Mouse (Mus musculus): ENCODE results near the gene Pgpep1l. TPM values are rescaled to one million over a fixed set of nuclear protein-coding genes. Genes with fewer than 3 reads are reported as not detected.

Gene Pgpep1l
- polyA plus RNA-seq, 3 experiments from 2014 or later: 0.98 to 6.9 (median 4.2) TPM

- ATAC-seq: peak; percentile 27
Measured at GRCm38 (mm10) chr7:68282304-68283132, 18.5 kb upstream of the Pgpep1l start.

GRCm38 (mm10) chr7:68281341-68281740, 17.3 kb upstream of the Pgpep1l start:
- ATAC-seq: peak; percentile 30

DNA sequence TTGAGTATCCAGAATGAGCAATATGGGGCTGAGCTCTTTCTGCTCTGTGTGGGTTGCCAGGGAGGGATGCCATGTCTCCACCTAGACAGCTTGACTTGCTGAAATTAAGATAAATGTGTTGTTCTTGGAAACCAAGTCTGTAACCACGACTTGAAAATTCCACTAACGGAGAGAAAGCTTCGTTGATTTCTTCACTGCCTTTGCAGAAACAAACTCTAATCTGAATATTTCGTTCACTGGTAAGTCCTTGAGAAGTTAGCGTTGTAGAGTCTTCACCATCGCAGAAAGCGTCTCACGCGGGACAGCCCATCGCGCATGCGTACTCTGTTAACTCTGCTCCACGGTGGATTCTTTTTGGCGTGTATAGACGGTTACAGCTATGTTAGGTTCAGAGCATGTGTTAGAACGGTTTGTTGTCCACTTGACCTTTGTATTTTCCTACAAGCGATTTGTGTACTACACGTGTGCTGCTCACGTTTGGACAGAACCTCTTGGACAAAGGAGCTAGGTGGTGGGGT, 16.4 kb upstream of the Pgpep1l start:
- no peak for ATAC-seq

DNA sequence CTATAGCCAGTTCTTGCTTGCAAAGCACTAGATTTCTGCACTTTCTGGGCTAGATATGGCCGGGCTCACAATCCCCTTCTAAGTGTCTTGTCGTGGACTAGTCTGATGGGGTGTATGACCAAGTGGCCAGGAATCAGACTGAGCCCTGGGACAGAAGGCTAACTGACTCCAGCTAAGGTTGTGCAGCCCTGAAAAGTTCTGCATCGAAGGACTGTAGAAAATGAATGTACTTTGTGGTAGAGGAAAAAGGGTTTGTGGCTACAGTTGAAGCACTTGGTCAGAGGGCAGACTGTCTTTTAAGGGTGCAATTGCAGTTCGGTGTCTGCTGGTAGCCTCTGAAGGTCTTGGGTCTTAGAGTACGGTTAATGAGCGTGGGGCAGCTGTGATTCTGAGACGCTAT, 15.4 kb upstream of the Pgpep1l start:
- no peak for ATAC-seq

GRCm38 (mm10) chr7:68278908-68279307, 14.9 kb upstream of the Pgpep1l start:
- ATAC-seq: peak; percentile 7

DNA sequence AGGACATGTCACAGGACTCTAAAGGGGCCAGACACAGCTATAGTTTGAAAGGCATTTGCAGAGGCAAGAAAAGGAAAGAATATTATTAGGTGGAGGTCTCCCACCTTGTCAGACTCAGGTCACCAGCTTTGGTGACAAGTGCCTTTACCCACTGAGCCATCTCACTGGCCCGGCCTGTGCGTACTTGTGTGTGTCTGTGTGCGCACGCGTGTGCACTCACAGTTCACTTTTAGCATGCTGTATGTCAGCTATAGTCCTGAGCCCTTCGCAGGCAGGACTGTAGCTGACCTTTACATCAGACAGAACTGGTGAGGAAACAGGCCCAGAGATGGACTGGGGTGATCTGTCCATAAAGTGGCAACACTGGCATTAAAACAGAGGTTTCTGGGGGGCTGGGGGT, 14.4 kb upstream of the Pgpep1l start:
- ATAC-seq: no peak

- ATAC-seq: no peak
Measured at GRCm38 (mm10) chr7:68277897-68278270, 13.9 kb upstream of the Pgpep1l start.

DNA sequence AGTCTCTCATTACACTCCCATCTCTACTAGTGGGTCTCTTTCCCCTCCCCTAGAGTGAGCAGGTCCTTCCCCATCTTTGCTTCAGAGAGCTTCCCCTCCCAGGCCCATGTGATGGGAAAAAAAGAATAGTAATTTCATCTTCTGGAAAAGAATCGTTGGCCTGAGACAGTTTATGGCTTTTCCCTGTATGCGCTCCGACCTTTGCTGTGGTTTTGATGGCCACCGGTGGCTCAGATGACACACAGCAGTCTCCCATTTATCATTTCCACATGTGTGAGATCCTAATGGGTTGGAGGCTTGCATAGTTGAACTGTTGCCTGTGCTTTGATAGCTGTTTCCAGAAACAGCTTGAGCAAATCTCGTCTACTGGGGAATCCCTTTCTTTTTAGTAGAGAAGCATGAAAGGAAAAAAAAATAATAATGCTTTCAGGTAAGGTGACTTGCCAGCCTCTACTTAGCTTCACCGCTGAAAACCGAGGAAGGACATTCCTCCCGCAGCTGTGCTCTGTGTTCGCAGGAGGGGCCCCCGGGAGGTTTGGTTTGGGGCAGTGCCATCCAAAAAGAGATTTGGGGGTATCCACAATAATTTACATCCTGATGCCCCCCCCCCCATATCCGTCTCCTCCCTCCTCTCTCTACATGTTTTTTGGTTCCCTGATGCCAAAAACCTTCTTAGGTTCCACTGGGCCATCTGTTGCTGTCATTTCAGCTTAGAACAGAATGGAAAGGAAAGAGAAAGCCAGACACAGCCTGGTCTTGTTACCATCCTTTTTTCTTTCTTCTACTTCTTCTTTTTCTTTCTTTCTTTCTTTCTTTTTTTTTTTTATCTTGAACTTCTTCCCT, 13.2 kb upstream of the Pgpep1l start:
- no peak for ATAC-seq

- peak; percentile 59 for ATAC-seq
Measured at GRCm38 (mm10) chr7:68275838-68276731, 12.1 kb upstream of the Pgpep1l start.

DNA sequence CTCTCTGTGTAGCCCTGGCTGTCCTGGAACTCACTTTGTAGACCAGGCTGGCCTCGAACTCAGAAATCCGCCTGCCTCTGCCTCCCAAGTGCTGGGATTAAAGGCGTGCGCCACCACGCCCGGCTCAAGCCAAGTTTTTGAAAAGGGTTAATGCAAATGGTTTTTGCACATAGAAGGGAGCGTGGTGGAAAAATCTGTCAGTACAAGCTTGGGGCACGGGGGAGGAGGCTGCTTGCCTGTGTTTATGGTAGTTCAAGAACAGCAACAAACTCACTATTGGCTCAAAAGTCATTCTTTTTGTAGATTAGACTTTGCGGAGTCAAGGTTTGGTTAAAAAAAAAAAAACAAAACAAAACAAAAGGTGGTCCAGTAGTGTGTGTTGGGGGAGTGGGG, 11.4 kb upstream of the Pgpep1l start:
- peak; percentile 35 for ATAC-seq

- peak; percentile 6 for ATAC-seq
Measured at GRCm38 (mm10) chr7:68274951-68275350, 10.9 kb upstream of the Pgpep1l start.

- no peak for ATAC-seq
Measured at GRCm38 (mm10) chr7:68274218-68274617, 10.2 kb upstream of the Pgpep1l start.

DNA sequence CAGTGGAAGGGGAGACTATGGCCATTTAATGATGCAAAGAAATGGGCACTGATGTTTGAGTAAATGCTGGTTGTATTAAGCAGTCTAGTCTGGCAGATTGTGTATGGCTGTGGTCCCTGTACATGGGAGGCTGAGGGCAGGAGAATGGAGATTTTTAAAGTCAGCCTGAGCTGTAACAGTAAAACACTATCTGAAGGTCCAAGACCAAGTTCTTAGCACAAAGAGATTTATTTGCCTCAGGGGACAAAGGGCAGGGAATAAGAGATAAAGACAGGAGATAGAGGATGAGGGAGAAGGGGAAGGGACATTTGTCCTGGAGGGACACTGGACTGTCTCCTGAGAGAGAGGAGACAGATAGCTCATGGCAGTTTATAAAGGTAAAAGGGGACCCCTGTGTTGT, 9.5 kb upstream of the Pgpep1l start, which contains the start of gene Fam169b:
Gene Fam169b, plus strand, starts transcription at position 325 of the 400 bp plus-strand sequence.
- ATAC-seq: no peak

- ATAC-seq: no peak
Measured at GRCm38 (mm10) chr7:68272607-68273006, 8.6 kb upstream of the Pgpep1l start.

DNA sequence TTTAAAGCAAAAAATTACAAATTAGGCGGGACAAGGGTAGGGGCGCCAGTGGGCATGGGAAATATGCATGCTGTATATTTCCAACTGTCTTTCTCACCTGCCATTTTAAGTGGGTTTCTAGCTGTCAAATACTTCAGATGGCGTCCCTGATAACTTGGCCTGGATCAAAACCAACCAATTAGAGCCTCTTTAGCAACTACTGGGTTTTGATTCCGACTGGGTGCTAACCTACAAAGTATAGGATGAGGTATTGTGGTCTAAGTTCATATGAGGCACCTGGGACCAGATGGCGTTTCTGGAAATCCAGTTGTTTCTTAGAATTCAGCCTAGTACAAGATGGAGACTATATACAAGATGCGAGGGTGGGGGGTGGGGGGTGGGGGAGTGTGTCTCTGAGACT, 7.8 kb upstream of the Pgpep1l start:
- no peak for ATAC-seq

DNA sequence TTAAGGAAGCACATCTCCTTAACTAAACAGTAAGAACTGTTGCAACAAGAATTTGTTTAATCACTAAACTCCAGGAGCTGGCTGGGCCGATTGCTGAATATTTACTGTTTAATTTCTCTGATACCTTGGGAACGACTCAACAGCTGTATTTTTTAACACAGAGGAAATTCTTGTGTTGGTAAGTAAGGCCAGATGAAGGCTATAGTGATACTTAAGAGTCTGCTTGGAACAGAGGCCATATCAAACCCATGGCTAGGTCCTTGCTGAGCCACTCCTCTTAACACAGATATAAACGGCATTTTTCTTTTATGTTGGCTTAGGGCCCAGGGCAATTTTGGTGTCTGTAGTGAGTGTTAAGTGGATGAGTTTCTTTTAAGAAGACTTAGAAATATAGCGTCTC, 6.5 kb upstream of the Pgpep1l start:
- no peak for ATAC-seq

DNA sequence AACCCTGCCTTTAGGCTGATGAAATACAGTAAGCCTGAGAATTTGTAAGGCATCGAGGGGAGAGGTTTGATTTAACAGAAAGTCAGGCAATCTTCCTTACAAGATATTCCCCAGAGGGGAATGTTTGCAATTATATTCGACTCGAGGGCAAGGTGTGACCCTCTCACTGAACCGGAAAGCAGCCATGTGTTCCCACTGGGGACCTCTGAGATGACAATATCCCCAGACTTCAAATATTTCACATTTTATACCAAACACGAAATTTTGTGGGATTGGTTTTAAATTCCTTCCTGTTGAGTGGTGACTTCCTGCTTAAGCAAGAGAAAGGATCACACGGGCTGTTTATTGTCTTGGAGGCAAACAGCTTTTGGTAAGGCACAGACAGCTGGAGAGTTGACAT, 2.7 kb upstream of the Pgpep1l start:
- ATAC-seq: no peak

- ATAC-seq: no peak
Measured at GRCm38 (mm10) chr7:68265391-68265790, 1.4 kb upstream of the Pgpep1l start.

GRCm38 (mm10) chr7:68264531-68264930, 498 bp upstream of the Pgpep1l start:
- ATAC-seq: peak; percentile 85

DNA sequence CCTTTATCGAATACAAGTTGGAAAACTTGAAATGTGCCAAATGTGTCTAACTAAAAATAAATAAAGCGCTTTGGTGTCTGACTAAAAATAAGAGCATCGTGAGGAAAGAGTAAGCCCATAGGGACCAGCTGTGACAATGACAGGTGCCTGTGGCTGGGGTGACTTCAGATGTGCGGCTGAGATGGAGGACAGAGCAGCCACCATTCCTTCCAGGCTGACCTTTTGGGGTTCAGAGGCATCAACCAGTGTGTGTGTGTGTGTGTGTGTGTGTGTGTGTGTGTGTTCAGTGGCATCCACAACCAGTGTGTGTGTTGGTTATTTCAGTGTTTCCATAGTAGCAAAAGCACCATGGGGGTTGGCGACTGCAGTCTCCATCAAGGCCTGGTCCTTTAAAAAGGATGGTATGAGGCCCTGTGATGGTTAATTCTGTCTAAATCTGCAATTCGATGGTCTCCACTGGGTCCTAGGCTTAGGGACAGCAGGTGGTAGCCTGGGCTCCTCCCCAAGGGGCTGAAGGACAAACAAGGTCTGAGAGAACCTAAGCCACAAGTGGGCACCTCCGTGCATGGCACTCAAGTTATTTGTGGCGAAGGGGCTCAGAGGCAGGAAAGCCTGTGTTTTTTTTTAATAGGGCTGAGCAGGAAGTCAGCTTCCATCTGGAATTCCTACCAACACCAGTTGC, 546 bp downstream of the Pgpep1l start:
- peak; percentile 6 for ATAC-seq

- ATAC-seq: no peak
Measured at GRCm38 (mm10) chr7:68262612-68263200, 1.3 kb downstream of the Pgpep1l start.
